Mouse (Mus musculus) stomach, postnatal 0 days (tissue): ENCODE measurements around the gene Tmc7. TPM values are rescaled to one million over a fixed set of nuclear protein-coding genes. Genes with fewer than 3 reads are reported as not detected.

Experiments
- ATAC-seq: fragments of 200-750 bp; cut with Nextera tagmentation; 2 replicates; pipeline ENCODE4 v1.8.0; 2017; ENCODE audit not compliant: low FRiP score, low TSS enrichment
- DNase-seq: peaks from one replicate; pipeline ENCODE4 v3.0.0-alpha.2; 2016; ENCODE audit warnings: low spot score
- H3K27ac ChIP-seq: fragments of 300-500 bp; sonication (generic); replicated peaks from 2 replicates; pipeline ENCODE4 v1.5.1; 2014; ENCODE audit warnings: mild to moderate bottlenecking, control low read depth
- H3K27me3 ChIP-seq: fragments of 300-500 bp; sonication (generic); 2 replicates; pipeline ENCODE4 v1.6.1; 2014; ENCODE audit warnings: low read length; ENCODE audit not compliant: control insufficient read depth, insufficient read depth
- H3K36me3 ChIP-seq: fragments of 300-500 bp; sonication (generic); 2 replicates; pipeline ENCODE4 v1.6.1; 2014; ENCODE audit warnings: low read length, mixed read lengths; ENCODE audit not compliant: control insufficient read depth, insufficient read depth
- H3K4me1 ChIP-seq: fragments of 300-500 bp; sonication (generic); replicated peaks from 2 replicates; pipeline ENCODE4 v1.6.1; 2014; ENCODE audit warnings: antibody characterized with exemption; ENCODE audit not compliant: control insufficient read depth, insufficient read depth
- H3K4me2 ChIP-seq: fragments of 300-500 bp; sonication (generic); replicated peaks from 2 replicates; pipeline ENCODE4 v1.6.1; 2014; ENCODE audit warnings: low read depth, mild to moderate bottlenecking, control low read depth, moderate library complexity
- H3K4me3 ChIP-seq: fragments of 300-500 bp; sonication (generic); 2 replicates; pipeline ENCODE4 v1.5.1; 2014; ENCODE audit warnings: low read depth, low read length, control low read depth
- H3K9ac ChIP-seq: fragments of 300-500 bp; sonication (generic); 2 replicates; pipeline ENCODE4 v1.6.1; 2014; ENCODE audit warnings: mild to moderate bottlenecking, low read length, control low read depth, mixed read lengths
- H3K9me3 ChIP-seq: fragments of 300-500 bp; sonication (generic); 2 replicates; pipeline ENCODE4 v1.6.1; 2016; ENCODE audit warnings: low read length; ENCODE audit not compliant: control insufficient read depth
- CTCF ChIP-seq: IDR thresholded peaks from 2 replicates; pipeline ENCODE4 v1.5.1; 2016; ENCODE audit warnings: antibody characterized with exemption, low read depth, mild to moderate bottlenecking, moderate library complexity
- EP300 ChIP-seq: optimal IDR thresholded peaks from 2 replicates; pipeline ENCODE3; 2016; ENCODE audit warnings: antibody characterized with exemption
- WGBS: fragments of 180-500 bp; shearing (Covaris S2); extraction: QIAGEN DNeasy Blood & Tissue Kit; methylation state at CpG from one replicate; pipeline ENCODE4 v1.1.7; 2014; 5-methylcytosine and 5-hydroxymethylcytosine counted together
- polyA plus RNA-seq: library from polyadenylated mRNA; unstranded; fragments of >200 nt; fragmentation: Nextera tagmentation; extraction: Ambion mirVana; gene quantifications from 2 replicates; pipeline ENCODE4 v1.2.1, GENCODE M21; 2015

Gene Tmc7
- 5.9 and 7.0 TPM in 2 replicates for polyA plus RNA-seq

DNA sequence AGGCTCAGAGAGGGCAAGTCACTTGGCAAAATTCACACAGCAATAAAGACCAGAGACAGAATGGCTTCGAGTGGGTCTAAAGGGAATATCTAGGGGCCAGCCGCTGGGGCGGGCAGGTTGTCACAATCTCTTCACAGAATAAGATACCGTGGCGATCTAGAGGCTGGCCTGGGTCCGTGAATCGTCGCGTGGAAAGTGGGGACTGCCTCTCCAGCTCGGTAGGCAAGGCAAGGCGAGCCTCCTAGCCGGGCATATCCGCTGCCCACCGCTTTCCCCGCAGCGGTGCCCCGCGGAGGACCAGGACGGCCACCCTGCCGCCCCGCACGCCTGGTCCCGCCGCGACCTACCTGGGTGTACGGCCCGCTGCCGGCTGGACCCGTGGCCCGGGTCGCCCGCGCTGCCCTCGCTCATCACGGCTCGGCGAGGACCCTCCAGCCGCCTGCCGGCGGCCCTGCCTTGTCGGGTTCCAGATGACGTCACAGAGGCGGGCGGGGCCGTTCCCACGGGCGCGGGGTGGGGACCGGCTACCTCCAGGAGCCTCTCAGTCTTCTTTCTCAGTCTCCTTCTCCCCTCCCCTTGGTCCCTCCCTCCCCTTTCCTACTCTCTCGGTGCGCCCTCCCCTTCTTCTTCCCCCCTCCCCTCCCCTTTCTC is at the start of gene Tmc7:
Tmc7 (minus strand) TSS at position 480 of the 651 bp plus-strand sequence.
- Histone ChIP-seq H3K27me3 (no peaks in the 10 kb centered on the region), H3K4me2 (peak within 1 kb of the TSS; percentile 96), H3K36me3 (no peaks in the 10 kb centered on the region), H3K9me3 (no peaks in the 10 kb centered on the region), H3K4me1 (no peaks in the 10 kb centered on the region), H3K4me3 (peak within 1 kb of the TSS; percentile 67), H3K9ac (peak within 1 kb of the TSS; percentile 77), H3K27ac (peak within 1 kb of the TSS; percentile 83)
- 1% methylated on average over 36 of the region's 51 CpGs for WGBS
- DNase-seq (peak; percentile 92), ATAC-seq (peak; percentile 77)
- TF ChIP-seq EP300, result no peak
- peak; percentile 34; the same call in 1 of the 2 replicates for TF ChIP-seq CTCF

DNA sequence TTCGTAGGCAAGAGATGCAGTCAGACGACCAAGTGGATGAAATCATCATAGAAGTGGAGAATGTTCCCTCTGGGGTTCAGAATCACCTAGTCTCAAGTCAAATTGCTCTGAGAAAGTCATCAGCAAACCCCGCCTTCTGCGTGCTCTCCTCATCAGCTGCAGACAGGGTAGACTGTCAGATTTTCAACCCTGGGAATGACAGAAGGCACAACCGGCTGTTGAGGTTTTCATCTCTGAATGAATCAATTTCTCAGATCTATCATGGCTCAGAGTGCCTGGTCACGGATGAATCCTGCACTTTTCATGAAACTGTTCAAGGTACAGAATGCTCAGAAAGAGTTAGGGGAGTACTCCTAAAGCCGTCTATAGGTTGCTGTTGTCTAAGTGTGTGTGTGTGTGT is 49.4 kb upstream of the Tmc7 start:
- TF ChIP-seq EP300 (no peak), CTCF (no peak)
- H3K27me3 ChIP-seq, result no peaks in the 10 kb centered on the region
- ATAC-seq (no peak), DNase-seq (no peak)
- H3K4me3 ChIP-seq, result no peak overlapping the region
- 80% methylated on average over 7 of the region's 7 CpGs for WGBS
- H3K36me3 ChIP-seq, result no peaks in the 10 kb centered on the region
- no peaks in the 10 kb centered on the region for H3K4me1 ChIP-seq
- H3K4me2 ChIP-seq, result no peak overlapping the region
- H3K27ac ChIP-seq, result no peak overlapping the region
- H3K9me3 ChIP-seq, result no peaks in the 10 kb centered on the region
- no peak overlapping the region for H3K9ac ChIP-seq

DNA sequence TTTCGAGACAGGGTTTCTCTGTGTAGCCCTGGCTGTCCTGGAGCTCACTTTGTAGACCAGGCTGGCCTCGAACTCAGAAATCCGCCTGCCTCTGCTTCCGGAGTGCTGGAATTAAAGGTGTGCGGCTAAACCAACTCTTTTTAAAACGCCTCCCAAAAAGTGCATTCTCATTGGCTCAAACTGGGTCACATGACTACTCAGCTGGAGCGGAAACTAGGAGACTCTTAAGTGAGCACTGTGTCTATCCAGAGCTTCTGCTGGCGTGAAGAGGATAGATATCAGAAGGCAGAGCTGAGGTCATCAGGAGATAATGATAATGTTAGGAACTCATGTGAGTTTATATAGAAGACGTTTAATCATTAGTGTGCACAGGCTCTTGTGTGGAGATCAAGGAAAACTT is 48.6 kb upstream of the Tmc7 start:
- no peak for TF ChIP-seq EP300
- TF ChIP-seq CTCF, result no peak
- no peak for DNase-seq
- 80% methylated on average over 9 of the region's 9 CpGs for WGBS
- ATAC-seq, result no peak
- Histone ChIP-seq H3K4me2 (no peak overlapping the region), H3K4me3 (no peak overlapping the region), H3K4me1 (no peaks in the 10 kb centered on the region), H3K9ac (no peak overlapping the region), H3K27me3 (no peaks in the 10 kb centered on the region), H3K36me3 (no peaks in the 10 kb centered on the region), H3K9me3 (no peaks in the 10 kb centered on the region), H3K27ac (no peak overlapping the region)

DNA sequence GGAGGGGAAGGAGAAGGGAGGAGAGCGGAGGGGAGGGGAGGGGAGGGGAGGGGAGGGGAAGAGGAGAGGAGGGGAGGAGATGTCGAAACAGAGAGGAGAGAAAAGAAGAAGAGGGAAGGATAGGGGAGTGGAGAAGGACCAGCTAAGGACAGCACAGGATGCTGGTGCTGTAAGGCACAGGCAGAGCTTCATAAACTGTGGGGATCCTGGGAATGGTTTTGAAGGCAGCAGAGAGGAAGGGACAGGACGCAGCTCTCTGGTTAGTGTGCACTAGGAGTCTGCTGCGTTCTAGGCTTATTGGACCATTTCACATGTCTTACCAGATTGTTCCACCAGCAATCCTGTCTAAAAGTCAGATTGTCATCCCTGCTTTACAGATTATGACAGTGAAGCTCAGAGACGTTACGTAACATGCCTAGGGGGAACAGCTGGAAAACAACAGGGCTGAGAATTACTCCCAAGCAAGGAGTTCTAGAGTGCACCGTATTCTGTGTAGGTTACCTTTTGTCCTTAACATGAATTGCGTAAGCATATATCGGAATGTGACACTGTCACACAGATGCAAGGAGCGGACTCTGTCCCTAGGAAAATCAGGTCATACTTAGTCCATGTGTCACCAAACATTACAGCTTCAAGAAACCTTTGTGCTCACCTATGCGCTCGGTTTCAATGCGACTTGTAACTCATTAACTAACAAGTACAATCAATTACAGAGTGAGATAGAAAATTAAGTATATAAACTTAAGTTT is 43.2 kb upstream of the Tmc7 start:
- Histone ChIP-seq H3K4me2 (no peak overlapping the region), H3K9ac (no peak overlapping the region), H3K36me3 (no peaks in the 10 kb centered on the region), H3K9me3 (no peaks in the 10 kb centered on the region), H3K27ac (no peak overlapping the region), H3K27me3 (no peaks in the 10 kb centered on the region), H3K4me1 (no peaks in the 10 kb centered on the region), H3K4me3 (no peak overlapping the region)
- 61% methylated on average over 13 of the region's 13 CpGs for WGBS
- no peak for DNase-seq
- no peak for TF ChIP-seq CTCF
- no peak for TF ChIP-seq EP300
- ATAC-seq, result peak; percentile 91

DNA sequence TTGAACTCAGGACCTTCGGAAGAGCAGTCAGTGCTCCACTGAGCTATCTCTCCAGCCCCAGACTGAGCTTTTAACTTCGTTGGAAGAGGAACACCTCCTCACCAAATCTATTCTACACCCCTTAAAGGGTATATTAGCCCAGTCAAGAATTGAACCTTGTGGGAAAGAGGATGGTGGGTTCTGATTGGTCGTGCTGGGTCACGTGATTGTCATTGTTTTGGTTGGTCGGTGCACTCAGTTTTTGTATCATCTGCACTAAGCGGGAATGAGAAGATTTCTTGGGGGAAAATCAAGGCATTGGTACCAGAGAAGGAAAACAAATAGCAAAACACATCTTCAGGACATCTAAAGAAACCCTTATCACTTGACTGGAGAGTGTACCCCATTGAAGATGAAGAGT is 36.6 kb upstream of the Tmc7 start:
- Histone ChIP-seq H3K4me1 (no peaks in the 10 kb centered on the region), H3K27me3 (no peaks in the 10 kb centered on the region)
- ATAC-seq, result no peak

More for the DNA sequence above, 36.6 kb upstream of the Tmc7 start:
- Histone ChIP-seq H3K4me2 (no peak overlapping the region), H3K27ac (no peak overlapping the region), H3K9ac (no peak overlapping the region), H3K9me3 (no peaks in the 10 kb centered on the region), H3K36me3 (no peaks in the 10 kb centered on the region), H3K4me3 (no peak overlapping the region)
- no peak for TF ChIP-seq EP300
- TF ChIP-seq CTCF, result no peak
- WGBS, result 79% methylated on average over 6 of the region's 6 CpGs
- no peak for DNase-seq
